Mouse (Mus musculus) forebrain, embryonic 10.5 days (tissue): ENCODE measurements around the gene Tpm1. TPM values are rescaled to one million over a fixed set of nuclear protein-coding genes. Genes with fewer than 3 reads are reported as not detected.

Experiments used
- DNase-seq: peaks from one replicate; pipeline ENCODE4 v3.0.0-alpha.2; 2017; ENCODE audit warnings: low spot score; ENCODE audit errors: extremely low spot score
- H3K27ac ChIP-seq: fragments of 300-500 bp; sonication (generic); 2 replicates; pipeline ENCODE4 v1.5.1; 2016; ENCODE audit warnings: mild to moderate bottlenecking
- H3K27me3 ChIP-seq: fragments of 300-500 bp; sonication (generic); 2 replicates; pipeline ENCODE4 v1.6.1; 2016; ENCODE audit warnings: mild to moderate bottlenecking; ENCODE audit not compliant: poor library complexity, severe bottlenecking
- H3K36me3 ChIP-seq: fragments of 300-500 bp; sonication (generic); replicated peaks from 2 replicates; pipeline ENCODE4 v1.6.1; 2016; ENCODE audit warnings: mild to moderate bottlenecking, moderate library complexity
- H3K4me1 ChIP-seq: fragments of 300-500 bp; sonication (generic); 2 replicates; pipeline ENCODE4 v1.6.1; 2016
- H3K4me3 ChIP-seq: fragments of 300-500 bp; sonication (generic); 2 replicates; pipeline ENCODE4 v1.5.1; 2016; ENCODE audit warnings: mild to moderate bottlenecking, moderate library complexity
- H3K9me3 ChIP-seq: fragments of 300-500 bp; sonication (generic); 2 replicates; pipeline ENCODE4 v1.6.1; 2016; ENCODE audit warnings: mild to moderate bottlenecking, moderate library complexity
- WGBS: fragments of 180-500 bp; shearing (Covaris S2); methylation state at CpG from one replicate; pipeline ENCODE4 v1.1.7; 2016; 5-methylcytosine and 5-hydroxymethylcytosine counted together
- polyA plus RNA-seq: library from polyadenylated mRNA; unstranded; fragments of >200 nt; fragmentation: Nextera tagmentation; extraction: Ambion mirVana; gene quantifications from 2 replicates; pipeline ENCODE4 v1.2.1, GENCODE M21; 2016

The Tpm1 gene
- polyA plus RNA-seq, 1 experiment from 2014 or later, result 334 TPM

DNA sequence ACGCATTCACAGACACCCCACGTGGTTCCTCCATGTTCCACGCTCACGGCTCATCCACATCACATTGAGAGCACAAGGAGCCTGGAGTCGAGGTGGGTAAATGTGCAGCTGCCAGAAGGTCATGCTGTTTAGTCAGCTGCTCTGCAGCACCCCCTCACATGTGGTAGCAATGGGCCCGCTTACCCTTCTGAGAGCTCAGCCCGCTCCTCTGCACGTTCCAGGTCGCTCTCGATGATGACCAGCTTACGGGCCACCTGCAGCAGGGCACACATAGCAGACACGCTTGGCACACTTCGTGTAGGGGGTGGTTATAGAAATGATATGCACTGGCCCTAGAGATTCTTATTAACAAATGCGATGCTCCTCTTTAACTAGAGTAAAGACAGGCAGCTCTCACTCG lies 16.6 kb downstream of the Tpm1 start:
- no peak for DNase-seq
- no peaks in the 10 kb centered on the region for H3K4me1 ChIP-seq
- peaks cover 16% of the 10 kb centered on the region for H3K9me3 ChIP-seq
- 94% methylated on average over 15 of the region's 15 CpGs for WGBS
- H3K36me3 ChIP-seq, result peaks cover 98% of the 10 kb centered on the region
- no peak overlapping the region for H3K4me3 ChIP-seq
- no peaks in the 10 kb centered on the region for H3K27me3 ChIP-seq
- H3K27ac ChIP-seq, result no peak overlapping the region

DNA sequence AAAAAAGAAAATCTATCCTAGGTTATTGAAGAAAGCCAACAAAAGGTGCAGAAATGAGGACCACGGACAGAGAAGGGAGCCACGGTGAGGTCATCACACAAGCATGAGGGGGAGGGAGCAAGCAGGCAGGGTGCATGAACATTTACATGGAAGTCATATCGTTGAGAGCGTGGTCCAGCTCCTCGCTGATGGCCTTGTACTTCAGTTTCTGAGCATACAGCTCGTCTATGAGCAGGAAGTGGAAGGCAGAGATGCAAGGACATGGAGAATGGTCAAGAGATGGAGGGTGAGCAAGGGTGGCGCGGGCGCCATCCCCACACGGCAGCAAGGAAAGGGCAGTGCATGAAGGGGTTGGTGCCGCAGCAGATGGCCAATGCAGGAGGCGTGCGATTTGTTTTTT lies 19.7 kb downstream of the Tpm1 start:
- WGBS, result 93% methylated on average over 13 of the region's 13 CpGs
- Histone ChIP-seq H3K9me3 (peaks cover under 1% of the 10 kb centered on the region; the same call in 1 of the 2 replicates), H3K36me3 (peaks cover 98% of the 10 kb centered on the region), H3K4me1 (no peaks in the 10 kb centered on the region), H3K27ac (no peak overlapping the region), H3K4me3 (no peak overlapping the region), H3K27me3 (no peaks in the 10 kb centered on the region)
- DNase-seq, result no peak

DNA sequence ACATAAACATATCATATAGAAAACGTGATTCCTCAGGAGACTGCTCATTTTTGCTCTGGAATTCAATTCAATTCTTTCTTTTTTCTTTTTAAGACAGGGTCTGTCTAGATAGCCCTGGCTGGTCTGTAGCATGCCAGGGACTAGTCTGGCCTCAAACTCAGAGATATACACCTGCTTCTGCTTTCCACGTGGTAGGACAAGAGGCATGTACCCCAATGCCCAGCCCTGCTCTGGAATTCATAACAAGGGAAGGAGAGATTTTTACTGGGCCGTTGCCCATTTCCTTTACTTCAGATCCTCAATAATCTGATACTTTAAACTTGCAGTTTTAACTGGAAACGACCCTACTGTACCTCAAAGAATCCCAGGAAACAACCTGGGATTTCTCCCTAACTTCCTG lies 20.3 kb downstream of the Tpm1 start:
- Histone ChIP-seq H3K4me3 (no peak overlapping the region), H3K36me3 (peaks cover 98% of the 10 kb centered on the region), H3K27ac (no peak overlapping the region), H3K4me1 (no peaks in the 10 kb centered on the region), H3K9me3 (no peaks in the 10 kb centered on the region), H3K27me3 (no peaks in the 10 kb centered on the region)
- no peak for DNase-seq
- 92% methylated on average over 4 of the region's 4 CpGs for WGBS

DNA sequence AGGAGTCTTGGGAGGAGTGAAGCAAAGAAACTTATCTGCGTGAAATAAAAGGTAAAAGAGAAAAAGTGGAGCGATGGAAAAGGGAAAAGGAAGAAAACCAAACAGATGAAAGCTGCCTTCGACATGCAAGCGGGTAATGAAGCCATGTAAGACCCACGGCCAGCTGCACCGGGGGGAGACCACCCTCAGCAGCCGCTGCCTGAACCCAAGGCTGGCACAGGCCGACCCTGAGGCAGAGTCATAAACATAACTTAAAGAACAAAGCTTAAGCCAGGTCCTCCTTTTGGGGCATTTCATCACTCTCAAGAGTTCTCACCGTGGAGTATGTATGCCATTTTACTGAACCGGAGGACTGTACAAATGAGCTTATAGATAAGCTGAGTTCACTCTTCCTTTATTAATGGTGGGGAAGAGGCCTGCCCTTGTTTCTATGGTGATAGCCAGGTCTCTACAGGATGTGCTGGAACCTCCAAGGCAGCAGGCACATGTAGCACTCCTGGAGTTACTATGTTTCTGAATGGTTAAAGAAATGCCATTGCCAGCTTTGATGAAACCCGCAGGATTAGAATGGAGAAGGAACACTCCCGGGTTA lies 21.0 kb downstream of the Tpm1 start:
- DNase-seq, result no peak
- Histone ChIP-seq H3K9me3 (no peaks in the 10 kb centered on the region), H3K36me3 (peaks cover 98% of the 10 kb centered on the region), H3K4me1 (no peaks in the 10 kb centered on the region), H3K27me3 (no peaks in the 10 kb centered on the region), H3K4me3 (no peak overlapping the region), H3K27ac (no peak overlapping the region)
- WGBS, result 94% methylated on average over 12 of the region's 12 CpGs

DNA sequence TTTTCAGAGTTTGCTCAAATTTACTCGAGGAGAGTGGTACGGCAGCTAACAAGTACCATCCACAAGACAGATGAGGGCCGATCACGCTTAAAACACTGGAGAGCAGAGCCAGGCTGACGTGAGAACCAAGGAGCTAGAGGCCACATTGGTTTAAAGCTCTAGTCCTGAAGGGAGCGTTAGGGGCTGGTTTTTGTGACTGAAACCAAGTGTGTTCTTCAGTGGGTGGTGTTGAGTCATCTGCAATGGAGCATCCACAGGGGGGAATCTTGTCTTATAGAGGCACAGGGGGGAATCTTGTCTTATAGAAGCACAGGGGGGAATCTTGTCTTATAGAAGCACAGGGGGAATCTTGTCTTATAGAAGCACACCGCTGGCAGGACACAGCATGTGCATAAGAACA lies 22.3 kb downstream of the Tpm1 start:
- H3K4me3 ChIP-seq, result no peak overlapping the region
- H3K9me3 ChIP-seq, result no peaks in the 10 kb centered on the region
- no peak overlapping the region for H3K27ac ChIP-seq
- no peaks in the 10 kb centered on the region for H3K4me1 ChIP-seq
- no peaks in the 10 kb centered on the region for H3K27me3 ChIP-seq
- 94% methylated on average over 7 of the region's 7 CpGs for WGBS
- H3K36me3 ChIP-seq, result peaks cover 98% of the 10 kb centered on the region
- no peak for DNase-seq

DNA sequence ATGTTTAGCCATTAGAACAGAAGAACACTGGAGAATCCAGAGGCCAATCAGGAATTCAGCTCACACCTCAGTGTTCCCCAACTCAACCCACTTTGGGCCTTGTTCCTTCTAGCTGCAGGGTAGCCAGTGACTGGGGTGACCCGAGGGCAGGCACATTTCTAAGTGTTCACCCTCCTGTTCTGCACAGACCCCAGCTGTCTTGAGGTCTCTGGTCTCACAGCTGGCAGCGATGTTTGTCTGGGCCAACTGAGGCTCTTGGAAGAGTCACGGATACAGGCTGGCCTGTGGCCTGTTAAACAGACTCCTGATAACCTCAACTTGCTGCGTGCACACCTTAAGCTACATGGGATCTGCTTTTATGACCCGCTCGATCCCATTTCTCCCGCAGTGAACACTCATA lies 23.1 kb downstream of the Tpm1 start:
- 95% methylated on average over 7 of the region's 7 CpGs for WGBS
- no peak for DNase-seq
- Histone ChIP-seq H3K27me3 (no peaks in the 10 kb centered on the region), H3K27ac (no peak overlapping the region), H3K9me3 (no peaks in the 10 kb centered on the region), H3K4me3 (no peak overlapping the region), H3K36me3 (peaks cover 98% of the 10 kb centered on the region), H3K4me1 (no peaks in the 10 kb centered on the region)

DNA sequence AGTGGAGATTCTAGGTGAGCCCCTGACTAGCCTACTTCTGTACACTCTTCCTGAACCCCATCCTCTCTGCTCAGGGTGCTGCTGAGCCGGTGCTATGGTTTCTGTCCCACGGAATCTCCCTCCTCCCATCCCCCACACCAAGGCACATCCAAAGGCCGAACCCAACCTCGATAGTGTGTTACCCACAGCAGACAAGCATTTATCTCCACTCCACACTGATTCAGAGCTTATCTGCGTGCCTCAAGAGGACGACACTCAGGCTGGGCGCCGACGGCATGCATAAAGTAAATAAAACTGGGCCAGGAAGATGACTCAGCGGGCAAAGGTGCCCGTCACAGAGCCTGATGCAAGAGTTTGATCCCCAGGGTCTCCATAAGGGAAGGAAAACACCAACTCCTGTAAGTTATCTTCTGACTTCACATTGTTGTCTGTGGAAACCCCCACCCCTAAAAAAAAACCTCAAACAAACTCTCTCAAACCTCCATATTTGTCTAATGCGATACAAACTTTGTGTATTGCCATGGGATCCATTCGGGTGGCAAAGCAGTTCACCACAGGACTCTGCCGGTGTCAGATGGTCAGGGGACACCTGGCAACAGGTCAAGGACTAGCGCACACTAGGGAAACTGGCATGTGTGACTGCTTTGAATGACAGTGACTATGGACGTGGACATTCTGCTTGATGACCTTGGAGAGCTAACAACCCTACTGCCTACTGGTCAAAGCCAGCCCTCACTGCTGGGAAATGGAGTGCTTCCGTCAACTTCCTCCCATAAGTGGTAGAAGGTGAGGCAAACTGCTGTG lies 24.1 kb downstream of the Tpm1 start:
- Histone ChIP-seq H3K36me3 (peaks cover 93% of the 10 kb centered on the region), H3K27ac (no peak overlapping the region), H3K4me3 (no peak overlapping the region), H3K27me3 (no peaks in the 10 kb centered on the region), H3K9me3 (no peaks in the 10 kb centered on the region), H3K4me1 (no peaks in the 10 kb centered on the region)
- WGBS, result 93% methylated on average over 17 of the region's 17 CpGs
- DNase-seq, result no peak

DNA sequence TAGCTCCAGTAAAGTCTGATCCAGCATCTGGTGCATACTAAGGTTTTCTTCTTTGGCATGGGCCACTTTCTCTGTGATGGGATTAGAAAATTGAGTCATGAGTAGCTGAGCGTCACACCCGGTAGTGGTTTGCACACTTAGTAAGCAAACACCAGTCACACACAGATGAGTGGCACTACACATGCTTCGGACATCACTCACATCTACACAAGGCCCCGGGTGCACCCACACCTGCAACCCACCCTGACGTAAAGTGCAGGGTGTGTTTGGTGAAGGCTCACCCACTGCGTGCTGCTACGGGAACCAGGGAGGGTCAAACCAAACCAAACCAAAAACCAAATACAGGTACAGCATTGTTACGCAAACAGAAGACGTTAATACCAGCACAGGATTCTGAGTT lies 25.8 kb downstream of the Tpm1 start:
- no peaks in the 10 kb centered on the region for H3K4me1 ChIP-seq
- no peaks in the 10 kb centered on the region for H3K9me3 ChIP-seq
- no peak overlapping the region for H3K27ac ChIP-seq
- DNase-seq, result no peak
- peaks cover 76% of the 10 kb centered on the region for H3K36me3 ChIP-seq
- H3K27me3 ChIP-seq, result no peaks in the 10 kb centered on the region
- 97% methylated on average over 9 of the region's 9 CpGs for WGBS
- H3K4me3 ChIP-seq, result no peak overlapping the region

DNA sequence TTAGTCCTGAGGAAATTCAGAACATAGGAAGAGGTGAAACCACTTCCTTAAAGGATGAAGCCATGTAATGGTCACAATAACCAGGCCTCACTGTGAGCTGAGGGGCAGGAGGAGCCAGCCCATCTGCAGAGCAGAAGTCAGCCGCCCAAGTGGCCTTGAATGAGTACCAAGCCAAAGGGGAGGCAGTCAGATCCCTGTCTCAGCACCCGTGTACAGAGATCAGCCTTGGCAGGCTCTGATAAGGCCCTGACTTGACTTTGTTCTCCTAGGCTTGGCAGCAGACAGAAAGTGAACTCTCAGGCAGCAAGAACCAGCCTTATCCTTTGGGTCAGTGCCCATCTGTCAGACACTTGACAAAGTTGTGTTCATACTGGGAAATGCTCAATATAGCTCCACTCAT lies 29.1 kb downstream of the Tpm1 start:
- WGBS, result 81% methylated on average over 2 of the region's 2 CpGs
- peaks cover 44% of the 10 kb centered on the region for H3K36me3 ChIP-seq
- no peak overlapping the region for H3K4me3 ChIP-seq
- 0 out of 2 replicates have a peak, but pooled peaks cover 3% of the 10 kb centered on the region for H3K4me1 ChIP-seq
- DNase-seq, result no peak
- no peaks in the 10 kb centered on the region for H3K27me3 ChIP-seq
- no peak overlapping the region for H3K27ac ChIP-seq
- no peaks in the 10 kb centered on the region for H3K9me3 ChIP-seq

DNA sequence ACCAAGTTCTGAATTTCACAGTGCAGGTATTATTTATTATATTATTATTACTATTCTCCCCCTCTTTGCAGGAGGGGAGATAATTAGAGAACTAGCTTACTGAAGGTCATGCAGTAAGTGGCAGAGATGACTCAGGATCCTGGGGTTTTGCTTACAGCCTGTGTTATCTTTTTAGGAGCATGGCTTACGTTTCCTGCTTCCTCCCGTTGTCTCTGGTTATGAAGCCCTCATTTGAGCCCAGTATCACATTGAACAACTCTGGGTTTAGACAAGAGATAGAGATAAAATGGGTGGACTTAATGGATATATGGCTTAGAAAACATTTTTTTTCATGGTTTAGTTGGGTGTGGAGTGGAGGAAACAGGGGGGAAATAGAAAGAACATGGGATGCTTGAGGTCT lies 35.7 kb downstream of the Tpm1 start:
- Histone ChIP-seq H3K27ac (no peak overlapping the region), H3K4me3 (no peak overlapping the region), H3K27me3 (no peaks in the 10 kb centered on the region), H3K9me3 (no peaks in the 10 kb centered on the region), H3K4me1 (peaks cover 22% of the 10 kb centered on the region), H3K36me3 (no peaks in the 10 kb centered on the region)
- WGBS, result 80% methylated on average over 2 of the region's 2 CpGs
- no peak for DNase-seq

DNA sequence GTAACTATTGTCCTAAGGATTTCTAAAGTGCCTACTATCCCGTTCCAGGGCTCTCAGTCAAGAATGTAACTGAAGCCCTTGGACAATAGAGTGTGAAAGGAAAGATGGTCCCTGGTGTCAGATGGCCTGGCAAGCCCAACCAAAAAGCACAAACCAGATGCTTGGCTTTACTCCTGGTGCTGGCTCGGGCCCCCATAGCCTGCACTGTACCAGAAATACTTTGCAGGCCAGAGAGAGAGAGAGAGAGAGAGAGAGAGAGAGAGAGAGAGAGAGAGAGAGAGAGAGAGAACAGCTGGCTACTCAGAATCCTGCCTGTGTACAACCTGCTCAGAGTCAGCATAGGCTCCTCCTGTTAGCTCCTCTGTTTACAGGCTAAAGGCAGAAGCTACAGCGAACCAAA lies 36.7 kb downstream of the Tpm1 start:
- peaks cover 27% of the 10 kb centered on the region for H3K4me1 ChIP-seq
- no peak overlapping the region for H3K27ac ChIP-seq
- H3K9me3 ChIP-seq, result no peaks in the 10 kb centered on the region
- H3K27me3 ChIP-seq, result no peaks in the 10 kb centered on the region
- WGBS, result 50% methylated on average over 3 of the region's 3 CpGs
- no peaks in the 10 kb centered on the region for H3K36me3 ChIP-seq
- DNase-seq, result no peak
- H3K4me3 ChIP-seq, result no peak overlapping the region

DNA sequence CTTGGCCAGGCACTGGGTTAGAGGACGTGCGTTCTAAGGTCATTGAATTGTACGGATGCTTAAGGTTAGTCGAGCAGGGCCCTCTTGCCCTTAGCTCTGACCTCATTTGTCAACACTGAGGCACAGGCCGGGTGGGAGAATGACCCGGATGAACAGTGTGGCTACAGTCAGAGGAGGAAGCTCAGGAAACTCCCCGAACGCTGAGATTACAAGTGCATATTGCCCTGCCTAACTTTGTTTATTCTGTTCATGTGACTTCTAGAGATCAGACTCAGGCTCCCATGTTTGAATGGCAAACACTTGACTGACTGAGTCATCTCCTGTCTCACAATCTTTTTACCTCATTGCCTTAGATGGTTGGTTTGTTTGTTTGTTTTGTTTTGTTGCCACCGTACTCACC lies 37.7 kb downstream of the Tpm1 start:
- WGBS, result 83% methylated on average over 9 of the region's 9 CpGs
- no peak overlapping the region for H3K27ac ChIP-seq
- H3K27me3 ChIP-seq, result no peaks in the 10 kb centered on the region
- no peak for DNase-seq
- H3K9me3 ChIP-seq, result no peaks in the 10 kb centered on the region
- peaks cover 24% of the 10 kb centered on the region for H3K4me1 ChIP-seq
- no peak overlapping the region for H3K4me3 ChIP-seq
- H3K36me3 ChIP-seq, result no peaks in the 10 kb centered on the region

DNA sequence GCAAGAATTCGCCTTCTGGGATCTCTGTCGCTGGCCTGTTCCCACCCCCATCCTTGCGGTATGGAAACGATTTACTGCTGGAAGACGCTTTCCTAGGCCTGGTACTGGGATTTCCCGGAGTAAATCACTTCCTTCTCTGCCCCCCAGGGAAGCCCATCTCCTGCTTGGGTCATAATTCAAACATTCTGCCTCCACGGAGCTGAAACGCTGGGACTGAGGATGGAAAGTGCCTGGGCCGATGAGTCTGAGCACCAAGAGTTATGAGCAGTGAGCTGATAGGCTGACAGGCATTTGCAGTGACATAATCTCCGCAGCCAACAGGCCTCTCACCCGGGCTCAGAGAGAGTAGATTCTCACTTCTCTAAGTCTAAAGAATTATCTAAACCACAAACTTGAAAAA lies 40.4 kb downstream of the Tpm1 start:
- Histone ChIP-seq H3K4me3 (no peak overlapping the region), H3K9me3 (no peaks in the 10 kb centered on the region), H3K36me3 (no peaks in the 10 kb centered on the region), H3K27me3 (no peaks in the 10 kb centered on the region), H3K4me1 (peaks cover 27% of the 10 kb centered on the region), H3K27ac (peak overlapping the region; percentile 22; the same call in 1 of the 2 replicates)
- DNase-seq, result peak; percentile 17
- WGBS, result 48% methylated on average over 11 of the region's 11 CpGs
